Mouse (Mus musculus) skeletal muscle tissue, postnatal 0 days (tissue): ENCODE results near the gene Tas2r122. TPM values are rescaled to one million over a fixed set of nuclear protein-coding genes. Genes with fewer than 3 reads are reported as not detected.

ENCODE experiments used
- polyA plus RNA-seq: library from polyadenylated mRNA; unstranded; fragments of >200 nt; fragmentation: Nextera tagmentation; extraction: Ambion mirVana; gene quantifications from 2 replicates; pipeline ENCODE4 v1.2.1, GENCODE M21; 2015

The Tas2r122 gene
- polyA plus RNA-seq, result not detected in 2 replicates

DNA sequence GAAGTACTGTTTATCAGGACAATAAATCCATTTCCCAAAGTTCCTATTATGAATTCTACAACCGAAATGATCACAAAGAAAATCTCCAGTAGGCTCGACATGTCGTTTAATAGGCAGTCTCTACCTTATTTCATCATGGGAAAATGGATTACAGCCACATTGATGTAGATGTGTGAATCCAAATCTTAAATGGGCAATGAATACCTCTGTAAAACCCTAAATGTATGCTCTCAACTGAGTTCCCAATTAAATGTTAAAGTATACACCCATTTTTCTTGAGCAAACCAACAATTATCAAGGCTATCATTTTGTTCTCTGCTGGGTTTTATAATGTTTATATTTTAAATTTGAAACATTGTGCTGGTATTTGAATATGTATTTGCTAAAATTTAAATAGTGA lies at the start of gene Tas2r122:
Gene Tas2r122, minus strand, starts transcription at position 101 of the 400 bp plus-strand sequence.

GRCm38 (mm10) chr6:132754430-132754829 lies 42.7 kb upstream of the Tas2r122 start, which contains the start of gene Tas2r124:
Gene Tas2r124 (plus strand): TSS chr6:132754730.

DNA sequence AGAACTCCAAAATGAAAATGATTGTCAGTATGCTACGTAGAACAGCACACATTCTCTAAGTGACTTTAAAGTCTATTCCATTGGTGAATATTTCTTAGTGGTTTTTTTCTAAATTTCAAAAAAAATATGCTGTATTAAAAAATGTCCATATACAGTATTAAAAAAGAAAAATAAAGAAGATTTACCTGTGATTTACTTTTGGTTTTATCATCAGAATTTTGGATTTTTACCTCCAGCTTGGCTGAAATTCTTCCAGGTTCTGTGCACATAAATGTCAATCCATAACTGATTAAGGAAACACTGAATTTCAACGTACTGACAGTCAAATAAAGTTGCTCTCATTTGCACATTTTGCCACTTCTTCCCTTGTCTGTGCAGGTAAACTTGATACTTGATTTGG lies 26.2 kb upstream of the Tas2r122 start, which contains the start of gene Tas2r115:
Gene Tas2r115, minus strand, starts transcription at position 101 of the 400 bp plus-strand sequence.

GRCm38 (mm10) chr6:132700907-132701306 lies 10.8 kb downstream of the Tas2r122 start, which contains the start of gene Tas2r121:
Gene Tas2r121 (minus strand): TSS chr6:132701007.

Other genes starting within 250 kb of the Tas2r122 start
- gene Prh1, start 142.1 kb downstream of the Tas2r122 start, polyA plus RNA-seq, result not detected in 2 replicates
- gene Prp2, start 116.0 kb downstream of the Tas2r122 start, polyA plus RNA-seq, result not detected in 2 replicates
- not detected in 2 replicates for gene A630073D07Rik, start 60.4 kb downstream of the Tas2r122 start, polyA plus RNA-seq
- not detected in 2 replicates for gene Tas2r120, start 55.0 kb downstream of the Tas2r122 start, polyA plus RNA-seq
- not detected in 2 replicates for gene Tas2r121, start 10.9 kb downstream of the Tas2r122 start, polyA plus RNA-seq
- not detected in 2 replicates for gene Tas2r115, start 26.1 kb upstream of the Tas2r122 start, polyA plus RNA-seq
- gene Tas2r124, start 42.8 kb upstream of the Tas2r122 start, polyA plus RNA-seq, result not detected in 2 replicates
- not detected in 2 replicates for gene Tas2r102, start 50.2 kb upstream of the Tas2r122 start, polyA plus RNA-seq
- not detected in 2 replicates for gene Tas2r136, start 66.2 kb upstream of the Tas2r122 start, polyA plus RNA-seq
- not detected in 2 replicates for gene Tas2r117, start 90.9 kb upstream of the Tas2r122 start, polyA plus RNA-seq
- not detected in 2 replicates for gene Tas2r123, start 135.2 kb upstream of the Tas2r122 start, polyA plus RNA-seq
- not detected in 2 replicates for gene Tas2r116, start 143.5 kb upstream of the Tas2r122 start, polyA plus RNA-seq
- gene Tas2r110, start 156.1 kb upstream of the Tas2r122 start, polyA plus RNA-seq, result not detected in 2 replicates
- gene Tas2r113, start 181.1 kb upstream of the Tas2r122 start, polyA plus RNA-seq, result not detected in 2 replicates
- not detected in 2 replicates for gene Tas2r125, start 197.7 kb upstream of the Tas2r122 start, polyA plus RNA-seq
- gene Tas2r129, start 239.2 kb upstream of the Tas2r122 start, polyA plus RNA-seq, result not detected in 2 replicates
- not detected in 2 replicates for gene Tas2r131, start 246.0 kb upstream of the Tas2r122 start, polyA plus RNA-seq